Mouse (Mus musculus) C2C12 (cell line): ENCODE measurements around the gene Cfap65.

Experiments
- CTCF ChIP-seq: IDR thresholded peaks from one replicate; pipeline ENCODE4 v1.5.1; 2011; ENCODE audit not compliant: control insufficient read depth, insufficient read depth, insufficient read length
- MYOG ChIP-seq: IDR thresholded peaks from one replicate; pipeline ENCODE4 v1.6.1; 2011; ENCODE audit not compliant: control insufficient read depth, insufficient read length; ENCODE audit errors: extremely low read depth

DNA sequence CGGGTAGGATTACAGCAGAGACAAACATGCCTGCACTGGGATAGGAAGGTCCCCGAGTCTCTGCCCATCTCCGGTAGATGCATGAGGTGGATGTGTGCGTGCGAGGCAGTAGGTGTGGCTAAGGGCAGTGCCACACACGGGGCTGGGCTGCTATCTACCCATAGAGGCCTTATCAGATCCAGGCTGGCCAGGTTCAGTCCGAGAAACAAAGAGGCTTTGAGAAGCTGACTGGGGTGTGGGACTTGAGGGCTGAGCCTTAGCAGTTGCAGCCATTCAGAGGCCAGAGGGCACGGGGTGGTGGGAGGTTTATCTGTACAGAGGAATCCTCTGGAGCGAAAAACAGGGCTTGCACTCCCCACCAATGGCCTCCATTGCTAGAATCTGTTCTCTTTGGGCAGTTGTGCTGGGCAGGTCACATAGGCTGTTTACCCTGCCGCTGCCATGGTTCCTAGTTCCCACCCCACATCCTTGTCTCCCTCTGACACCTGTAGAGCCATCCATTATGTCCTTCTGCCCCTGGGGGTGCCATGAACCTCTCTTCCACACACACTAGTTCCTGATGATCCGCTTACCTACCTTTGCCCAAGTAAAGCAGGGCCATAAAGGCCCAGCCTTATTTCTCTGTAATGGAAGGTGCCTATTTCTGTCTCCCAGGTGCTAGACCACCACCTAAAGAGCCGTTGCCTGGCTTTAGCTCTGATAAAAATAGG is 6.4 kb upstream of the Cfap65 start:
- TF ChIP-seq CTCF (no peak), MYOG (no peak)
